8 mouse cellular contexts compared by ENCODE assay signal in the genomic region with DNA sequence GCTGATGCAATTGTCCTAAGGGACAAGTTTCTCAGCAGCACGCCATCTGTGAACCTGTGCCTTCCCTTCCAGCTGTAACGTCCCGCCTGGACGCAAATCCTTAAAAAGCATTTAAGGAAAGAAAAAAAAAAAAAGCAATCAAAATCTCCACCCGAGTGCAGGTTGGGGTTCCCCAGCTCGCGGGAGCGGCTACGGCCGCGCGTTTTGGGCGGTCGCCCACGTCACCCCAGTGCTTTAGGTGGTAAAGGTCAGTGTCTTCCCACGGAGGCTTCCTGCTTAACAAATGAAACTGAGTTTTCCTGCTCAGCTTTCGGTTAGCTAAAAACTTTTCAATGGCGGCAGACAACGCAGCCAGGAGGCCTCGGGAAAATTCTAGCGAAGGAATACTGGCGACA. TPM values are rescaled to one million over a fixed set of nuclear protein-coding genes. Genes with fewer than 3 reads are reported as not detected.
DNase-seq lines count a peak whose midpoint lies in the region; ATAC-seq lines count a peak whose summit lies in the region.

No protein-coding gene starts in this region.

- H3K4me3 ChIP-seq in heart, embryonic 12.5 days, result peak overlapping the region; percentile 69
- H3K4me3 ChIP-seq in hindbrain, embryonic 10.5 days, result peak overlapping the region; percentile 79
- peak overlapping the region; percentile 62 for H3K4me3 ChIP-seq in liver, embryonic 13.5 days (replicated peaks)

- peaks cover 82% of the 10 kb centered on the region for H3K27me3 ChIP-seq in heart, embryonic 12.5 days (replicated peaks)
- H3K27me3 ChIP-seq in hindbrain, embryonic 10.5 days (ENCODE audit: insufficient read depth, poor library complexity, severe bottlenecking), result peaks cover 69% of the 10 kb centered on the region
- H3K27me3 ChIP-seq in liver, embryonic 13.5 days, result peaks cover 65% of the 10 kb centered on the region

- H3K4me2 ChIP-seq in heart, embryonic 12.5 days, result peak overlapping the region; percentile 100
- H3K4me2 ChIP-seq in liver, embryonic 13.5 days, result peak overlapping the region; percentile 75

- no peak for ATAC-seq in heart, embryonic 12.5 days (ENCODE audit: insufficient number of reproducible peaks, low FRiP score)
- no peak for ATAC-seq in liver, embryonic 13.5 days (ENCODE audit: low read depth)
- no peak for ATAC-seq in megakaryocyte-erythroid progenitor cell, adult 5-6 weeks (replicated peaks; ENCODE audit: low FRiP score, low TSS enrichment, poor library complexity, severe bottlenecking)

- no peaks in the 10 kb centered on the region for H3K9me3 ChIP-seq in heart, embryonic 12.5 days (replicated peaks)
- no peaks in the 10 kb centered on the region for H3K9me3 ChIP-seq in hindbrain, embryonic 10.5 days
- no peaks in the 10 kb centered on the region for H3K9me3 ChIP-seq in liver, embryonic 13.5 days (replicated peaks)

- intact Hi-C loops in heart, postnatal 14 days (cut with DNase I), result no loop called here

- H3K4me1 ChIP-seq in heart, embryonic 12.5 days (replicated peaks), result peaks cover 6% of the 10 kb centered on the region
- peaks cover 27% of the 10 kb centered on the region for H3K4me1 ChIP-seq in hindbrain, embryonic 10.5 days (replicated peaks)
- H3K4me1 ChIP-seq in liver, embryonic 13.5 days (replicated peaks), result peaks cover 33% of the 10 kb centered on the region; the same call in 1 of the 2 replicates

- WGBS in heart, embryonic 12.5 days, result 3% methylated on average over 22 of the region's 22 CpGs
- 2% methylated on average over 22 of the region's 22 CpGs for WGBS in hindbrain, embryonic 10.5 days
- whole genome bisulfite sequencing in liver, embryonic 13.5 days (ENCODE audit: insufficient replicate concordance), result 6% methylated on average over 22 of the region's 22 CpGs

- no peaks in the 10 kb centered on the region for H3K36me3 ChIP-seq in heart, embryonic 12.5 days
- H3K36me3 ChIP-seq in hindbrain, embryonic 10.5 days, result no peaks in the 10 kb centered on the region
- H3K36me3 ChIP-seq in liver, embryonic 13.5 days, result no peaks in the 10 kb centered on the region

- H3K9ac ChIP-seq in heart, embryonic 12.5 days, result peak overlapping the region; percentile 64
- H3K9ac ChIP-seq in liver, embryonic 13.5 days, result peak overlapping the region; percentile 57

- H3K27ac ChIP-seq in heart, embryonic 12.5 days (ENCODE audit: poor library complexity, severe bottlenecking), result no peak overlapping the region
- peak overlapping the region; percentile 60 for H3K27ac ChIP-seq in hindbrain, embryonic 10.5 days
- no peak overlapping the region for H3K27ac ChIP-seq in liver, embryonic 13.5 days

- no peak for DNase-seq in heart, postnatal 14 days
- peak; percentile 21 for DNase-seq in ZHBTc4 (ENCODE audit: low read depth, low spot score)
- DNase-seq in hindbrain, embryonic 10.5 days (ENCODE audit: low spot score), result no peak
- DNase-seq in liver, embryonic 13.5 days, result no peak
- no peak for DNase-seq in frontal cortex, postnatal 10 days (ENCODE audit: low spot score in 2 of 2)
- no peak for DNase-seq in Muller cell, postnatal 12 days (ENCODE audit: inconsistent ontology term)

RNA-seq across cellular contexts. Expression of a gene that starts 0.8 kb away (rescaled TPM):
- polyA plus RNA-seq in heart, embryonic 12.5 days (2016; fragmentation: Nextera tagmentation; extraction: Ambion mirVana), result 0.63 and 0.77 TPM in 2 replicates
- total RNA-seq in heart, postnatal 14 days (2021), result under 1 TPM; 0.10 to 0.14 TPM
- 4.4 and 9.0 TPM in 2 replicates for polyA plus RNA-seq in hindbrain, embryonic 10.5 days (2016; fragmentation: Nextera tagmentation; extraction: Ambion mirVana)
- polyA plus RNA-seq in liver, embryonic 13.5 days (2015; fragmentation: Nextera tagmentation; extraction: Ambion mirVana), result 5.8 and 7.3 TPM in 2 replicates
- 0.40 TPM in 1 of 2 replicates, not detected in the other for total RNA-seq in megakaryocyte-erythroid progenitor cell, adult 5-6 weeks (2014; fragmentation: Nextera tagmentation)
- 1.8 TPM in 1 of 2 replicates, not detected in the other for total RNA-seq in megakaryocyte-erythroid progenitor cell, adult 5-6 weeks (2017)

RNA-seq across cellular contexts. Expression of a gene that starts 12.0 kb away (rescaled TPM):
- polyA plus RNA-seq in heart, embryonic 12.5 days (2016; fragmentation: Nextera tagmentation; extraction: Ambion mirVana), result not detected in 2 replicates
- total RNA-seq in heart, postnatal 14 days (2021), result not detected
- polyA plus RNA-seq in hindbrain, embryonic 10.5 days (2016; fragmentation: Nextera tagmentation; extraction: Ambion mirVana), result not detected in 2 replicates
- not detected in 2 replicates for polyA plus RNA-seq in liver, embryonic 13.5 days (2015; fragmentation: Nextera tagmentation; extraction: Ambion mirVana)
- total RNA-seq in megakaryocyte-erythroid progenitor cell, adult 5-6 weeks (2014; fragmentation: Nextera tagmentation), result not detected in 2 replicates
- not detected in 2 replicates for total RNA-seq in megakaryocyte-erythroid progenitor cell, adult 5-6 weeks (2017)

RNA-seq across cellular contexts. Expression of a gene that starts 29.7 kb away (rescaled TPM):
- polyA plus RNA-seq in heart, embryonic 12.5 days (2016; fragmentation: Nextera tagmentation; extraction: Ambion mirVana), result 0.14 and 0.21 TPM in 2 replicates
- total RNA-seq in heart, postnatal 14 days (2021), result not detected
- 0.92 and 1.5 TPM in 2 replicates for polyA plus RNA-seq in hindbrain, embryonic 10.5 days (2016; fragmentation: Nextera tagmentation; extraction: Ambion mirVana)
- polyA plus RNA-seq in liver, embryonic 13.5 days (2015; fragmentation: Nextera tagmentation; extraction: Ambion mirVana), result 0.13 and 0.27 TPM in 2 replicates
- total RNA-seq in megakaryocyte-erythroid progenitor cell, adult 5-6 weeks (2014; fragmentation: Nextera tagmentation), result not detected in 2 replicates
- not detected in 2 replicates for total RNA-seq in megakaryocyte-erythroid progenitor cell, adult 5-6 weeks (2017)

RNA-seq across cellular contexts. Expression of a gene that starts 45.8 kb away (rescaled TPM):
- polyA plus RNA-seq in heart, embryonic 12.5 days (2016; fragmentation: Nextera tagmentation; extraction: Ambion mirVana), result 13.3 and 15.3 TPM in 2 replicates
- total RNA-seq in heart, postnatal 14 days (2021), result 10 to 100 TPM; 19.2 to 21.5 TPM
- polyA plus RNA-seq in hindbrain, embryonic 10.5 days (2016; fragmentation: Nextera tagmentation; extraction: Ambion mirVana), result not detected in 2 replicates
- polyA plus RNA-seq in liver, embryonic 13.5 days (2015; fragmentation: Nextera tagmentation; extraction: Ambion mirVana), result 0.08 and 0.14 TPM in 2 replicates
- not detected in 2 replicates for total RNA-seq in megakaryocyte-erythroid progenitor cell, adult 5-6 weeks (2014; fragmentation: Nextera tagmentation)
- total RNA-seq in megakaryocyte-erythroid progenitor cell, adult 5-6 weeks (2017), result not detected in 2 replicates
